Mouse (Mus musculus): ENCODE measurements around the gene Flnc.
A peak's percentile ranks its signal among the peaks of the same experiment; 100 is the strongest.

The Flnc gene

GRCm38 (mm10) chr6:29484716-29485559 lies 51.9 kb downstream of the Flnc start:
- DNase-seq (ENCODE audit: low spot score in 2 of 2): peak; percentile 66 to 88

GRCm38 (mm10) chr6:29485951-29486350 lies 52.9 kb downstream of the Flnc start:
- DNase-seq (ENCODE audit: low spot score in 2 of 2): no peak

GRCm38 (mm10) chr6:29494101-29494500 lies 61.0 kb downstream of the Flnc start:
- no peak for DNase-seq (ENCODE audit: low spot score in 2 of 2)

- DNase-seq (ENCODE audit: low spot score in 2 of 2): no peak
These were observed 63.2 kb downstream of the Flnc start for GRCm38 (mm10) chr6:29496270-29496669.

GRCm38 (mm10) chr6:29497791-29498190 lies 64.7 kb downstream of the Flnc start:
- DNase-seq (ENCODE audit: low spot score in 2 of 2): no peak

- DNase-seq (ENCODE audit: low spot score in 2 of 2): no peak
These were observed 67.1 kb downstream of the Flnc start for GRCm38 (mm10) chr6:29500177-29500576.

GRCm38 (mm10) chr6:29500810-29501209 lies 67.8 kb downstream of the Flnc start:
- no peak for DNase-seq (ENCODE audit: low spot score in 2 of 2)

GRCm38 (mm10) chr6:29501599-29501998 lies 68.5 kb downstream of the Flnc start:
- no peak for DNase-seq (ENCODE audit: low spot score in 2 of 2)

- DNase-seq (ENCODE audit: low spot score in 2 of 2): no peak
These were observed 72.4 kb downstream of the Flnc start for GRCm38 (mm10) chr6:29505493-29505892.

- no peak for DNase-seq (ENCODE audit: low spot score in 2 of 2)
These were observed 73.8 kb downstream of the Flnc start for GRCm38 (mm10) chr6:29506834-29507233.

GRCm38 (mm10) chr6:29507447-29508309 lies 74.6 kb downstream of the Flnc start, which contains the start of gene Kcp:
Gene Kcp (minus strand): TSS chr6:29507952.
- no peak for DNase-seq (ENCODE audit: low spot score in 2 of 2)

- DNase-seq (ENCODE audit: low spot score in 2 of 2): no peak
These were observed 76.0 kb downstream of the Flnc start for GRCm38 (mm10) chr6:29509086-29509485.
